Mouse (Mus musculus) kidney, adult 2 months (tissue): Measurements from ENCODE around the gene Doc2a.

Experiments used
- CTCF ChIP-seq: fragments of 200-500 bp; conservative IDR thresholded peaks from 2 replicates; pipeline ENCODE4 v1.5.1; 2011; ENCODE audit warnings: low read depth, mild to moderate bottlenecking, control low read depth, low read length, moderate library complexity, mixed read lengths; ENCODE audit not compliant: insufficient read depth, insufficient read length
- POLR2A ChIP-seq: fragments of 200-500 bp; IDR thresholded peaks from one replicate; pipeline ENCODE4 v1.6.1; 2011; ENCODE audit warnings: low read depth, low read length, control low read depth

DNA sequence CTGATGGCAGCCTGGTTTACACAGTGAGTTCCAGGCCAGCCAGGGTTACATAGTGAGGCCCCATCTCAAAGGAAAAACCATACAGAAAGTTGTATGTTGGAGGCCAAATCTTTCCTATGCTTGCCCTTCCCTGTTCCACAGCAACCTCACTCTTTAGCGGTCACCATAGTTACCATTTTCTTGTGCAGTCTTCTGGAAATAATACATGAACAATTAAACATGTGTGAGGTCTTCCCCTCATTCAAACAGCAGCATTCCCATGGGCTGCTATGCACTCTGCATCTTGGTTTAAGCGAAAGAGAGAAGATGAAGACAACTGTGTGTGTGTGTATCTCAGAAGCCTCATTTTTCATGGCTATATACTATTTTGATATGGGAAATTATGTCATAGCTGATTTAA lies 1.7 kb upstream of the Doc2a start:
- TF ChIP-seq CTCF (no peak), POLR2A (no peak)
